10 mouse cellular contexts compared by ENCODE assay signal in the genomic region with DNA sequence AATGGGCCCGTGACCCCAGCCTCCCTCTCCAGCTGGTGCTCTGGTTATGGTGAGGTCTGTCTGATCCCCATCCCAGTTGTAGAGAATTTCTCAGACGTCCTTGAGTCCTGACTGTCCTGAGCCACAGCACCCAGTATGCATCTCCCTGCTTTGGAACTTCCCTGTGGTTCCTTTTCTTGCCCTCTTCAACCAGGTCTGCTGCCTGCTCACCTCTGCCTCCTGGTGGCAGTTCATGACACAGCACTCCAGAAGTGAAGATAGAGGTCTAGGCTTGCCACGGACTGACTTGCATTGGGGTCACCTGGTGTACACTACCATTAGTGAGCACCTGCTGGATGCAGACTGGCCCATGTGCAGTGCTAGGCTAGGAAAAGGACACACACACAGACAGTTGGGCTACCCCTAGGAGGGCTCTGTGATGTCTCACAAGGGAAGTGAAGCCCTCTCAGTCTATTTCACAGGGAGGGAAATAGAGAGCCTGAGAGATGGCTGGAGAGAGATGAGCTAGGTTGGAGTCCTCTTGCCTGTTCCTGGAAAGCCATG. TPM values are rescaled to one million over a fixed set of nuclear protein-coding genes. Genes with fewer than 3 reads are reported as not detected.
DNase-seq lines count a peak whose midpoint lies in the region; ATAC-seq and TF ChIP-seq lines count a peak whose summit lies in the region.
"Had no signal": no experiment of that assay in that cellular context is flagged by ENCODE, and none has a peak within 500 bp of the region (broad histone marks: within the 10 kb centered on the region; RNA-seq: fewer than 3 reads in every experiment).

No protein-coding gene starts in this region.

- H3K9me3 ChIP-seq in kidney, embryonic 15.5 days (replicated peaks) = no peaks in the 10 kb centered on the region
- H3K9me3 ChIP-seq: embryonic facial prominence, embryonic 15.5 days had no signal

- 36% methylated on average over 3 of the region's 3 CpGs for WGBS in kidney, adult 2 months
- WGBS in kidney, embryonic 15.5 days = 46% methylated on average over 3 of the region's 3 CpGs

- no peak for ATAC-seq in kidney, embryonic 15.5 days (replicated peaks; ENCODE audit: low FRiP score)

- H3K4me3 ChIP-seq in kidney, adult 2 months (ENCODE audit: insufficient read depth, low read depth, low read length) = no peak overlapping the region
- H3K4me3 ChIP-seq in kidney, embryonic 15.5 days (replicated peaks) = no peak overlapping the region
- H3K4me3 ChIP-seq: embryonic facial prominence, embryonic 15.5 days had no signal

- no peaks in the 10 kb centered on the region for H3K27me3 ChIP-seq in kidney, adult 2 months (replicated peaks; ENCODE audit: control insufficient read depth, insufficient read depth, low read length)
- H3K27me3 ChIP-seq in kidney, embryonic 15.5 days = no peaks in the 10 kb centered on the region
- H3K27me3 ChIP-seq: embryonic facial prominence, embryonic 15.5 days had no signal

- no peak overlapping the region for H3K9ac ChIP-seq in kidney, embryonic 15.5 days
- H3K9ac ChIP-seq: embryonic facial prominence, embryonic 15.5 days had no signal

- no peaks in the 10 kb centered on the region for H3K4me1 ChIP-seq in kidney, adult 2 months (ENCODE audit: control insufficient read depth, insufficient read depth, low read length)
- no peaks in the 10 kb centered on the region for H3K4me1 ChIP-seq in kidney, embryonic 15.5 days
- H3K4me1 ChIP-seq: embryonic facial prominence, embryonic 15.5 days had no signal

- TF ChIP-seq POLR2A in kidney, adult 2 months (IDR thresholded peaks at IDR 0.05; ENCODE audit: low read depth, low read length) = no peak

- intact Hi-C loops in left cerebral cortex, postnatal 4 days (cut with DNase I) = no loop called here

- H3K27ac ChIP-seq in kidney, adult 2 months (ENCODE audit: insufficient read depth, low read depth, low read length) = no peak overlapping the region
- H3K27ac ChIP-seq in kidney, embryonic 15.5 days = no peak overlapping the region
- H3K27ac ChIP-seq: embryonic facial prominence, embryonic 15.5 days had no signal

- no peak overlapping the region for H3K4me2 ChIP-seq in kidney, embryonic 15.5 days
- H3K4me2 ChIP-seq: embryonic facial prominence, embryonic 15.5 days had no signal

- peak; percentile 86 for TF ChIP-seq CTCF in kidney, adult 2 months (conservative IDR thresholded peaks at IDR 0.05; ENCODE audit: insufficient read depth, insufficient read length, low read depth, low read length)

- no peaks in the 10 kb centered on the region for H3K36me3 ChIP-seq in kidney, adult 2 months (ENCODE audit: control insufficient read depth, insufficient read depth, low read length)
- H3K36me3 ChIP-seq in kidney, embryonic 15.5 days = no peaks in the 10 kb centered on the region
- H3K36me3 ChIP-seq: embryonic facial prominence, embryonic 15.5 days had no signal

- peak; percentile 25 for DNase-seq in kidney, adult 2 months
- peak; percentile 14 for DNase-seq in MN1 (ENCODE audit: low spot score)
- DNase-seq in cerebellum, adult 11-12 months = peak; percentile 51
- DNase-seq in frontal cortex, postnatal 25 days (ENCODE audit: low spot score in 2 of 2) = peak; percentile 27 to 30
- peak; percentile 73 for DNase-seq in left cerebral cortex, postnatal 4 days
- DNase-seq in naive thymus-derived CD4-positive, alpha-beta T cell, adult 2 months (ENCODE audit: low read depth) = peak; percentile 20
- peak; percentile 51 for DNase-seq in thymus, postnatal 14 days

RNA-seq across cellular contexts. Expression of a gene that starts 8.1 kb away (rescaled TPM):
- not detected in 2 replicates for polyA plus RNA-seq in kidney, adult 2 months (2012; rRNA removed)
- not detected in 2 replicates for polyA plus RNA-seq in kidney, embryonic 15.5 days (2015; fragmentation: Nextera tagmentation; extraction: Ambion mirVana)
- total RNA-seq in left cerebral cortex, postnatal 4 days (2021) = not detected
- polyA plus RNA-seq: embryonic facial prominence, embryonic 15.5 days; liver, embryonic 16.5 days had no signal

RNA-seq across cellular contexts. Expression of a gene that starts 11.9 kb away (rescaled TPM):
- not detected in 2 replicates for polyA plus RNA-seq in kidney, adult 2 months (2012; rRNA removed)
- polyA plus RNA-seq in kidney, embryonic 15.5 days (2015; fragmentation: Nextera tagmentation; extraction: Ambion mirVana) = not detected in 2 replicates
- total RNA-seq in left cerebral cortex, postnatal 4 days (2021) = under 1 TPM in 1 of 2 experiments, not detected in 1; 0.40 TPM
- polyA plus RNA-seq: liver, embryonic 16.5 days had no signal

RNA-seq across cellular contexts. Expression of a gene that starts 29.8 kb away (rescaled TPM):
- 0.06 TPM in 1 of 2 replicates, not detected in the other for polyA plus RNA-seq in kidney, adult 2 months (2012; rRNA removed)
- polyA plus RNA-seq in kidney, embryonic 15.5 days (2015; fragmentation: Nextera tagmentation; extraction: Ambion mirVana) = not detected in 2 replicates
- not detected for total RNA-seq in left cerebral cortex, postnatal 4 days (2021)
- polyA plus RNA-seq: embryonic facial prominence, embryonic 15.5 days; liver, embryonic 16.5 days had no signal

RNA-seq across cellular contexts. Expression of a gene that starts 44.8 kb away (rescaled TPM):
- not detected in 2 replicates for polyA plus RNA-seq in kidney, adult 2 months (2012; rRNA removed)
- polyA plus RNA-seq in kidney, embryonic 15.5 days (2015; fragmentation: Nextera tagmentation; extraction: Ambion mirVana) = not detected in 2 replicates
- total RNA-seq in left cerebral cortex, postnatal 4 days (2021) = not detected
- polyA plus RNA-seq: embryonic facial prominence, embryonic 15.5 days; liver, embryonic 16.5 days had no signal

RNA-seq across cellular contexts. Expression of a gene that starts 55.1 kb away (rescaled TPM):
- not detected in 2 replicates for polyA plus RNA-seq in kidney, adult 2 months (2012; rRNA removed)
- polyA plus RNA-seq in kidney, embryonic 15.5 days (2015; fragmentation: Nextera tagmentation; extraction: Ambion mirVana) = not detected in 2 replicates
- not detected for total RNA-seq in left cerebral cortex, postnatal 4 days (2021)
- polyA plus RNA-seq: embryonic facial prominence, embryonic 15.5 days; liver, embryonic 16.5 days had no signal

Comparison
In these comparisons a context has a peak if more than half of its experiments do, and no peak if none do; other contexts are left out.
1. DNase-seq: peak in every context shown above with its lines; median percentile 73 in left cerebral cortex, postnatal 4 days; 51 in cerebellum, adult 11-12 months; 51 in thymus, postnatal 14 days; 28 in frontal cortex, postnatal 25 days; 25 in kidney, adult 2 months; 20 in naive thymus-derived CD4-positive, alpha-beta T cell, adult 2 months; 14 in MN1.